Mouse (Mus musculus): Measurements from ENCODE around the gene H1f0. TPM values are rescaled to one million over a fixed set of nuclear protein-coding genes. Genes with fewer than 3 reads are reported as not detected.

The H1f0 gene
- 100 to 1,000 TPM in 1 of 2 experiments, 10 to 100 TPM in 1; 94.6 to 204 TPM for total RNA-seq (2021)
- polyA plus RNA-seq (2012; rRNA removed) = 109 and 135 TPM in 2 replicates
- long read RNA-seq, transcript H1f0-201 (1 exons, 2,055 nt) = major isoform, 261 of 261 reads
- long read RNA-seq, partial matches to known transcripts = 0 of 261 reads
- long read RNA-seq, other reads (novel, unspliced or antisense) = 0 of 261 reads

DNA sequence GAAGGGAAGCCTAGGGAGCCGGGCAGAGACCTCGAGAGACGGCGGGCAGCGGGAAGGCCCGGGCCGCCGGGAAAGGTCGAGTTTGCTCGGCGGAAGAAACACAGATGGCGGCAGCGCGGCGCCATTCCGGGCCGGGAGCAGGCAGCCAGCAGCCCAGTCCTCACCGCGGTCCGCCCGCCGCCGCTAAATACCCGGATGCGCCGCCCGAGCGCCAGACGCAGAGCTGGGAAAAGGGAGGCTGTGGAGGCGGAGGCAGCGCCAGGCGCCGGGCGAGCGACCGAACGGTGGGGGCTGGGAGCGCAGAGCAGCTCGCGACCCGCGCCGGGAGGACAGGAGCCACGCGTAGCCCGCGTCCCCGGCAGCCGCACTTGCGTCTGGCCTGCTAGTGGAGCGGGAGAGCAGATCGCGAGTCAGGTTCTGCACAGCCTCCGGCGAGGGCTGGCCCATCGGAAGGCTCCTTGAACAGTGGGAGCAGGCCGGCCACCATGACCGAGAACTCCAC, at the start of gene H1f0:
Gene H1f0, plus strand, starts transcription at position 214 of the 502 bp plus-strand sequence.
- DNase-seq = peak; percentile 97

DNA sequence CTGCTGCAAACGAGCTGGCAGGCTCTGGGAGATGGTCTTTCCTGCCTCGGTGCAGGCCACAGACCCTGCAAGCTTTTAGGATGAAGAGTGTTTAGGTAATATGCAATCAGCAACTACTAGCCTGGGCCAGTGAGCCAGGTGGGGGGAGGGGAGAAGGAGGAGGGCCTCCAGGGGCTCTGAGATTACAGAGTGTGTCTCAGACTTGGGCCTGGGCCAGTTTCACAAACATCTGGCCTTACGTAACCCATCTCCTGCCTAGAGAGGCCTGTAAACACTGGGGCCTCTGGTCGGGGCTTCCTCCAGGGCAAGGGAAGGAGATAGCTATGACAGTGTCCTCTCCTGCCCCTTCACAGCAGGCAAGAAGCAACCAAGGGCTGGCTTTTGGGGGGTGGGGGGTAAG, 49.4 kb upstream of the H1f0 start:
- peak; percentile 83 for DNase-seq

DNA sequence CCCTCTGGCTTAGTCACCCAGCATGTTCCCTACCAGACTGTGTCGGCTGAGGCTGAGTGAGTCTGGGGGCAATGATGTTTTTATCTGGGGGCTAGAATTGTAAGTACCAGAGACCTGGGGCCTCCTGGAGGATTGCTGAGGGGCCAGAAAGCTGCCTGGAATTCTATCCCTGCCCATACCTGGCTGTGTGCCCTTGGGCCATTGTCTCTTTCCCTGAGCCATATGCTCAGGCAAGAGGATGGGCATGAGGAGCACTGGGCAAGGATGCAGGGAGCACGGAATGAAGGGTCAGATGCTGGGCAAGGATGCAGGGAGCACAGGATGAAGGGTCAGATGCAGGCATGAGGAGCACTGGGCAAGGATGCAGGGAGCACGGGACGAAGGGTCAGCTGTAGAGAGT, 48.2 kb upstream of the H1f0 start:
- no peak for DNase-seq

DNA sequence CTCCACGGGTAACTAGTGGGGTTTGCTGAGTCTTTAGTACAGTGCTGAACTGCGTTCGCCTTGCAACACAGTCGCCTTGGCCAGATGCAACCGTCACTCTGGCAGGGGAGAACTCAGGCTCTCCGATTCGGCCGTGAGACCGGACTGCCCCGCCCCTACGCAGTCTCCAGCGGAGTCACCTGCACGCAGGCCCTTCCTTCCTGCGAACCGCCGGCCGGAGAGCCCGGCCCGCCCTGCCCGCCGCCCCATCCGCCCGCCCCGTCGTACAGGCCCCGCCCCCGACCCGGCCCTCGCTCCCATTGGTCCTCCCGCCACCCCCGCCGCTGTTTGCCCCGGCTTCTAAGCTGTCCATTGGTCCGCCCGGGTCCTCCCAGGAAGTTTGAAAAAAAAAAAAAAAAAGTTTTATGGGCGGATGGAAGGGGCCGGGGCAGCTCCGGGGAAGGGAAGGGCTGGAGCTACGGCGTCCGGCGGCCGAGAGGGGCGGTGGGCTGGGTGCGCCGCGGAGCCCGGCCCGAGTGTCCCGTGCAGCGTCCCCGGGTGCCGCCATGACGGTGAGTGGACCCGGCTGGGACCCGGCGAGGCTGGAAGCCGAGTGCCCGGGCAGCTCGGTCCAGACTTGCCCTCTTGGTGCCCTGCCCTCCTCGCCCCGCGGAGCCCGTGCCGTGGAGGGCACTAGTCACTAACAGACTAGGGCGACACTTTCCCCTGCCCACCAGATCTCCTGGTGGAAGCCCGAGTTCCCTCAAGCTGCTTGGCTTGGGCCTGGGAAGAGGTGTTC, 45.4 kb upstream of the H1f0 start:
- DNase-seq = peak; percentile 96

DNA sequence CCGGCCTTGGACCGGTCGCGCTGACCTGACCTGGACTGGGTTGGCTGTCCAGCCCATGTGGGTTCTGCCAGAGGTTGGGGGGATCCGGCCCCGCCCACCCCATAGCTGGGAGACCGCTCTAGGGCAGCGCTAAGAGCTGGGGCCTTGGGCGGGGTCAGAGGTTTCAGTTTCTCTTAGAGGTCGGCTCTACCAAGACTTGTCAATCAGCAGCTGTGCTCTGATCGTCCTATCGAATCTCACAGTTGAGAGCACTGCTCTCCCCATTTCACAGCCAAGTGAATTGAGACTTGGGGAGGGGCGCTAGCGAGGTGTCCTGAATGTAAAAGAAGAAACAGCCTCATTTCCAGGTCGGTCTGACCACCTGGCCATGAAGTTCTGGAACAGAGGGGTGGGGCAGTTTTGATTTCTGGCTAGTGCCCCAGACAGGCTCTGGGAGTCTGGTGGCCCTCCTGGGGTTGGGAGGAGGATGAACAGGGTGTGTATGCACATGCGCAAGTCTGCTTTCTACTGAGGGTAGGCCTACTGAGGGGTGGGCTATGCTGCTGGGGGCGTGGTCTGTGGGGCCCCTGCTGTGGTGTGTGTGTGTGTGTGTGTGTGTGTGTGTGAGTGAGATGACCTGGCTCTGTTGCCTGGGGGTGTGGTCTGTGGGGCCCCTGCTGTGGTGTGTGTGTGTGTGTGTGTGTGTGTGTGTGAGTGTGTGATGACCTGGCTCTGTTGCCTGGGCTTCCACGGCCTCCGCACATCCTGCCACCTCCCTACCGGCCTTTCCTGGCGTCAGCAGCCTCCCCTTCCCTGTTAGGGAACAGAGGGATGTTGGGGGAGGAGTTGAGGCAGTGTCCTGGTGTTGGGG, 44.6 kb upstream of the H1f0 start:
- DNase-seq = peak; percentile 80

DNA sequence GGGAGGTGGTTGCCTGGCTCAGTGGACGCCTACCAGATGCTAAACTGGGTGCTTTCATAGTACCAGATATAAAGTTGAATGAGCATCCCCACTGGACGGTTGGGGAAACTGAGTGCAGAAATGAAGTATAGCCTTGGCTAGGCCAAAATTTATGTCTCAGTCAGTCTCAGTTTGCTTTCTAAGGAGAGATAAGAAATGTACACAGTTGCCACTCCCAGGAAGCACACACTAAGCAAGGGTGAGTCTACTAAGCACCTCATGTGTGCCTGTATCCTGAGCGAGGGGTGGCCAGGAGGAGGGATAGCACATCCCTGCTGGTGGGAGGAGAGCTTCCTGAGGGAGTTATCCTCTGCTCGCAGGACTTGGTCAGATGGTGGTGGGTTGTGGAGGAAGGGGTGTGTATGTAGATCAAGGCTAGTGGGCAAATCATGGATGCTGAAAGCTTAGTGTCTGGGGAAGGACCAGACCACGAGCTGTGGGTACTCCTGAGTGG, 43.9 kb upstream of the H1f0 start:
- DNase-seq = no peak

DNA sequence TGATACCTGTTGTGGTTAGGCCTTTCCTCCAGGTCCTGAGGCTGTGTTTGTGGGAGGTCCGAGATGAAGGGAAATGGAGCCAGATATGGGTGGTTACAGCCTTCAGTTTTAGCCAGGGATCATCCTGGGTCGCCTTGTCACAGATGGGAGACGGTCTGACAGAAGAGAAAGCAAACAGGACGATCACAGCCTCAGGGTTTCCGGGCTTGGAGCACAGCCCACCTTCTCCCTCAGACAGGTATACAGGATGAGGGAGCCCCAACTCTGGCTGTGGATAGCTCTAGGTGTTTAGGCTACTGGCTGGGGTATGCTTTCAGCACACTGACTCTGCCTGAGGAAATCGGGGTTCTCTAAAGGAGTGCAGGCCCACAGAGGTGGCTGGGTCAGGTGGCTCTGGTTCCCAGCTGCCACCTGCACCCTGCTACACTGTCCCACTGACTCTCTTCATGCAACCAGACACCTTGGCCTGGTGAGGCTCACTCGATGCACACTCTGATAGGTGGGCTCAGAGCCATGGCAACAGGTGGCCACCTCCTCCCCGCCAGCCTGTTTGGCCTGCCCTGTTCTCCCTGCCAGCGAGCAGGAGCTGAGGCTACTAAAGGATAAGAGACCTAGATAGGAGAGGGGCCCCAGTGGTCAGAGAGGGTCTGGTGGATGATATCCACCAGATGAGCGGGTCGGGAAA, 41.6 kb upstream of the H1f0 start:
- no peak for DNase-seq

DNA sequence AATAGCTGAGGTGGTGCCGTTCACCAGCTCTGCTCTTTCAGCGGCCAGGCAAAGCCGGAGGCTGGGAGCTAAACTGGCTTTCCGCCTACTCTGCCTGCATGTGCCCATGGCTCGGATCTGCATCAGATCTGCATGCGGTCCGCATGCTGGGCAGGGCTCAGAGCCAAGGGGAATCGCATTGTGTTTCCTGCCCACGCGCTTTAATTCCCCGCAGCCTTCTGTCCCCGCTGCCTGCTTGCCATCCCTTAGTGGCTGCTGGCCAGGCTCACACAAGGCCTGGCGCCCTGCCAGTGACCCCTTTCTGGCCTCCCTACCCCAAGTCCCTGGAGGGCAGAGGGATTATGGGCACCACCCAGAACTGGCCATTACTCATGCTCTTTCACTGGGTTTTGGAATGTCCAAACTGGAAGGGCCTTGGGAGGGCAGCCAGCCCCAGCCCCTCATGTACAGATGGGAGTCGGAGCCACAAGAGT, 39.7 kb upstream of the H1f0 start:
- peak; percentile 96 for DNase-seq

DNA sequence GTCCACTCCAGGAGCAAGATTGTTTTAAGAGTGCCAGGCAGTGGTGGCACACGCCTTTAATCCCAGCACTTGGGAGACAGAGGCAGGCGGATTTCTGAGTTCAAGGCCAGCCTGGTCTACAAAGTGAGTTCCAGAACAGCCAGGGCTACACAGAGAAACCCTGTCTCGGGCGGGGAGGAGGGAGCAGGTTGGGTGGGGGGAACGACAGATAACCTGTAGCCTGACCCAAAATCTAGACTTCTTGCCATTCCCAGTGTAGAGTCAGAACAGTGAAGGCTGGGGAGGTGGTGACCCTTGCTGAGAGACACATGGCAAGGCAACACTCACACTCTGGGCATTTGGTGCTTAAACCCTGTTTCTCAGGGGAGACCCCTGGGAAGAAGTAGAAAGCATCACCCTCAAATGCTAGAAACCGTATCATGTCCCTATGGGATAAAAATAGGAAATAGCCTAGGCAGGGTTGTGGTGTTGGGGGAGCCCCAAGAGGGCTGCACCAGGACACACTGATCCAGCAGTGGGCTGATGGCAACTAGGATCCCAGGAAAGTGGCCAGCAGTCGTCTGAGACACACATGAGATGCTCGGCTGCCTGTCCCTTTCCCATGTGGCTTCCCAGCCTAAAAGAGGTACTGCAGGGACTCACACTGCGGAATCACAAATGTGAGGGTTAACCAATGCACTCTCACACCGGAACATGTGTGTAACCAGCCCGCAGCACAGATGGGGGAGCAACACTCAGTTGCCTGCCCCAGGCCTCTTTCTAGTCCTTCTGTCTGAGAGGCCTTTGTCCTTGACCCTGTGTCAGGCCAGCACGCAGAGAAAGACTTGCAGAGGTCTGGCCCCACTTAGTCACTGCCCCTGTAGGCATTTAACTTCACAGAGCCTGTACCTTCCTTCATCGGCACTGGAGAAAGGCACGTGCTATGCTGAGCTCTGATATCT, 38.8 kb upstream of the H1f0 start:
- peak; percentile 76 for DNase-seq

DNA sequence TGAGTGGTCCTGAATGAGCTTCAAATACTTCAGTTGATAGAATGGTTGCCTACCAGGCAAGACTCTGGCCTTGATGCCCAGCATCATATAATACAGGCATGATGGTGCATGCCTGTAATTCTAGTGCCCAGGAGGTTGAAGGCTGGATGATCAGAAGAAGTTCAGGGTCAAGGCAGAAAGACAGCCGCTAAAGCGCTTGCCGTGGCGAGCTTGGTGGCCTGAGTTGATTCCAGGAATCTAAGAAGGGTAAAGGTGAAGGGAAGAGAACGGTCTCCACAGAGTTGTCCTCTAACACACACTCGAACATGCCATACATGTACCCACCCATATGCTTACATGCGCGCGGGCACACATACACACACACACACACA, 38.2 kb upstream of the H1f0 start:
- peak; percentile 56 for DNase-seq

DNA sequence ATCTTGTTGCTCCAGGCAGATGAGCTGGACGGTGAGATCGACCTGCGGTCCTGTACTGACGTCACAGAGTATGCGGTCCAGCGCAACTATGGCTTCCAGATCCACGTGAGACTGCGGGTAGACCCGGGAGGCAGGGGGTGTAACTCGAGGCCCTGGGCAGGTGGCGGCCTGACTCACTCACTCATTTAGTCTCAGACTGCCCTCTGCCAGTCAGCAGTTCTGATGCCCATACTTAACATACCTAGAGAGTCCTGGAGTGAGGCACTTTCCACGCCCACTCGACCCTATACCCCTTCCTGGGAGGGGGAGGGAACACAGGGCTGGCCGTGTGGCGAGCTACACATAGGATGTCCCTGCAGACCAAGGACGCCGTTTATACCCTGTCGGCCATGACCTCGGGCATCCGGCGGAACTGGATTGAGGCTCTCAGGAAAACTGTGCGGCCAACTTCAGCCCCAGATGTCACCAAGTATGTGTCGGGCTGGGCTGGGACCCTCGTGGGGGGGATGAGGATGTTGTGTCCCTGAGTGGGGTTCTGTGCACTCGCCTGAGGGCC, 37.2 kb upstream of the H1f0 start:
- DNase-seq = peak; percentile 73

DNA sequence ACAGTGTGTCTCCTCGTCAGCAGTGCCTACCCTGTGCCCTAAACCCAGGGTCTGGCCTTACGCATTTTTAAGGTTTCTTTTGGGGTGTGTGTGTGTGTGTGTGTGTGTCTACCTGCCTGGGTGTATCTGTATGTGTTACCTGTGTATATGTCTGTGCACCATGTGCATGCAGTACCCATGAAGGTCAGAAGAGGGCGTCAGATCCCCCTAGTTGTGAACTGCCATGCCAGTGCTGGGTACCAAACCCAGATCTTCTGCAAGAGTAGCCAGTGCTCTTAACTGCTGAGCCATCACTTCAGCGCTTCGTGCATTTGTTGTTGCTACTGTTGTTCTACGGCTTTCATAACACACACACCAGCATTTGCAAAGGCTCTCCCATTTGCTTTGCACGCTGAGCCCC, 36.0 kb upstream of the H1f0 start:
- no peak for DNase-seq

DNA sequence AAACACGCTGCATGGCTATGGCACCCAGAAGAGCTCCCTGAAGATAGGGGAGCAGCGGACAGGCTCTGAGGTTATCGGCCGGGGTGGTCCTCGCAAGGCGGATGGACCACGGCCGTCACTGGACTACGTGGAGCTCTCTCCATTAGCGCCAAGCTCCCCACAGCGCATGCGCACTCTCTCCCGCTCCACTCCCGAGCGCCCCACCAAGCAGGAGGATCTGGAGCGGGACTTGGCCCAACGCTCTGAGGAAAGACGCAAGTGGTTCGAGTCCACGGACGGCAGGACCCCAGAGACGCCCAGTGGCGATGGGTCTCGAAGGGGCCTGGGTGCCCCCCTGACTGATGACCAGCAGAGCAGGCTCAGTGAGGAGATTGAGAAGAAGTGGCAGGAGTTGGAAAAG, 35.3 kb upstream of the H1f0 start:
- DNase-seq = no peak

DNA sequence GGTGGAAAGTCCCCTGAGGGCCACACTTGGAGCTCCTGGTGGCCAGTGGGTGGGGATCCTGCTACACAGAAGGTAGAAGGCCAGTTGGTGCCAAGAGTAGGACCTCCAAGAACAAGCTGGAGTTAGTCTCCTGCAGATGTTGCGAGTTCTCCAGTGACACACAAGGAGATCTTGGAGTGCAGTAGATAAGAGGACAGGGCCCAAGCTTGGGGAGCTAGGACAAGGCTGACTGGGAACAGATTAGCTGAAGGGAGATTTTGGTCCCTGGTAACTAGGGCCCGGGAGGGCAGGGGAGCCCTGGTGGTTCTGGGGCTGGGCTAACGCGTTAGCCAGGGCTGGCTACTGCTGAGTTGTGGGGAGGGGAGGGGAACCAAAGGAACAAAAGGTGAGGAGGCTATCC, 32.3 kb upstream of the H1f0 start:
- DNase-seq = no peak

DNA sequence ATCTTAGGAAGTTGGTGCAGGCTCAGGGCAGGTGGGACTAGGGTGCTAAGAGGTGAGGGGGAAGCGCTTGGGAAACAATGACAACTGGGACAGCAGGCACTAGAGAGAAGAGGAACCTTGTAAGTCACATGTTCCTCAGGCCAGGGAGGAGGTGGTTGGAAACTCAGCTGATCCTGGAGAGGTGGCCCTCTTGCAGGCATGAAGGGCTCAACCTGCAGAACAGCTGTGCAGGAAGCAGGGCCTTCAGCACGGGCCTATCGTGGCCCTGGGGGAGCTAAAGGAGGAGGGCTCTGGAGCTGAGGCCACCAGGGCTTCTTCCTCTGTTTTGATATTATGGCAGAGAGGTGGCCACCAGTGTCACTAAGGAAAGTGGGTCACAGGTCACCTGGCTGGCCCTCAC, 31.6 kb upstream of the H1f0 start:
- DNase-seq = no peak

DNA sequence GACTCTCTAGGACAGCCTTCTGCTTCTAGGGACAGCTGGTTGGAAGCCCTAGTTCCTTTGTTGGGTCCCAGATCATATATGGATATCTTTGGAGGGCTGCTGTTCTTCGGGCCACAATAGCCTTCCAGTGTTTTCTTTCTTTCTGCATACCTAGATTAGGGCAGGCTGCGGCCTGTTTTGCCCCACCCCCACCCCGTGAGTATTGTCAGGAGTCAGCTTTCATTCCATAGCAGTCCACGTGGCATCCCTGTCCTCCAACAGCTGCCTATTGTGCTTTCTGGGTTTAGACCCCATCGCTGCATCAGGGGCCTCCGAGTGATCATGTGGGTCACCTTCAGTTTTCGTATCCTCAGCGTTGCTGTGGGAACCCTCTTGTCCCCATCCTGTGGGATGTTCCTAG, 29.9 kb upstream of the H1f0 start:
- DNase-seq = no peak

DNA sequence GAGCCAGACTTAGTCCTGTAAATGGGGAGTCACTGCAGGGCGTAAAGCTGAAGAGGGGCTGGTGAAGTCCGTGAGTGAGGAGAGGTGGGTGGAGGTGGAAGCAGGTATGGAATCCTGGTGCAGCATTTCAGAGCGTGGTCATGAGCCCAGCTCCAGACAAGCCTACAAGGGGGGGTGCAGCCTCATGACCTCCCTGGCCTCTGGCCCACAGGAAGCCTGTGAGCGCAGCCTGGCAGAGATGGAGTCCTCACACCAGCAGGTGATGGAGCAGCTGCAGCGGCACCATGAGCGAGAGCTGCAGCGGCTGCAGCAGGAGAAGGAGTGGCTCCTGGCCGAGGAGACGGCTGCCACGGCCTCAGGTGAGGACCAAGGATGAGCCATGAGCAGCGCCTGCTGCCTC, 28.7 kb upstream of the H1f0 start:
- DNase-seq = no peak

DNA sequence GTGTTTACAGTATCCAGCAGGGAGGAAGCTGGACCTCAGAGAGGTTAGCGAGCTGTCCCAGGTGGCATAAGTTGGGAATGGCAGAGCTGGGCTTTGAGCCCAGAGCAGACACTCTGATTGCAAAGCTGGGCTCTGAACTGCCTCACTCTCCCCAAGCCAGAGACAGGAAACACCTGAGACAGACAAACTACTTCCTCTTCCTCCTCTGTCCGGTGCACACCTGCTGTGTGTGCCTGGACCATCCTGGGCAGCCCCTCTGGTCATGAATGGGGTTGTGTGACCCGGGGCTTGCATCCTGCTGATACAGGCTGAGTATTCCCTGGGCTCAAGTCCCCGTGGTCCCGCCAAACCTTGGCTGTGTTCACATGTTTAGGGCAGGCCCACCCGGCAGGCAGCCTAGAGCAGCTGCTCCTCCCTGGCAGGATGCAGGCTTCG, 27.9 kb upstream of the H1f0 start:
- no peak for DNase-seq

DNA sequence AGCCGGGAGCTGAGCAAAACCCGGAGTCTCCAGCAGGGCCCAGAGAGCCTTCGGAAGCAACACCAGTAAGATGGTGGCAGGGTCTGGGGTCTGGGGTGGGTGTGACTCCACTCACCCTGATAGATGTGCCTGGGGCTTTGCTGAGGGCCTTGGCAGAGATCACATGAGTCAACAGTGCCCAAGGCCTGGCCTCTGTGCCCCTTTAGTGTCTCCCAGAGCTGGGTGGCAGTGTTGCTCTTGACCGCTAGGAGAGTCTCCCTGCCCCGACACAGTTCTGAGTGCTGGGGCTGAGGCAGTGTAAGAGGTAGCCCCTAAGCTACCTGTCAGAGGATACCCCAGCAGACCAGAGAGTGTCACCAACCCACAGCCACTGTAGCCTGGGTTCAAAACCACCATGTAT, 26.7 kb upstream of the H1f0 start:
- peak; percentile 66 for DNase-seq

DNA sequence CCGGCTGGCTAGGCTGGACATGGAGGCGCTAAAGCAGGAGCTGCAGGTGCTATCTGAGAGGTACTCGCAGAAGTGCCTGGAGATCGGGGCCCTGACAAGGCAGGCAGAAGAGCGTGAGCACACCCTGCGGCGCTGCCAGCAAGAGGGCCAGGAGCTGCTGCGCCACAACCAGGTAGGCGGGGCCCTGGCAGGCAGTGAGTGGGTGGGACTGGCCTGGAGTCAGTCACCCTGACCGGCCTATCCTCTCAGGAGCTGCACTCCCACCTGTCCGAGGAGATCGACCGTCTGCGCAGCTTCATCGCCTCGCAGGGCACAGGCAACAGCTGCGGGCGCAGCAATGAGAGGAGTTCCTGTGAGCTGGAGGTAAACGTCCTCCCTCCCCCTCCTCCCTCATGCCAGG, 26.2 kb upstream of the H1f0 start:
- DNase-seq = peak; percentile 91

All from adrenal gland, adult 2 months (tissue).